Mouse (Mus musculus): Measurements from ENCODE around the gene Mtap.

Mtap gene

DNA sequence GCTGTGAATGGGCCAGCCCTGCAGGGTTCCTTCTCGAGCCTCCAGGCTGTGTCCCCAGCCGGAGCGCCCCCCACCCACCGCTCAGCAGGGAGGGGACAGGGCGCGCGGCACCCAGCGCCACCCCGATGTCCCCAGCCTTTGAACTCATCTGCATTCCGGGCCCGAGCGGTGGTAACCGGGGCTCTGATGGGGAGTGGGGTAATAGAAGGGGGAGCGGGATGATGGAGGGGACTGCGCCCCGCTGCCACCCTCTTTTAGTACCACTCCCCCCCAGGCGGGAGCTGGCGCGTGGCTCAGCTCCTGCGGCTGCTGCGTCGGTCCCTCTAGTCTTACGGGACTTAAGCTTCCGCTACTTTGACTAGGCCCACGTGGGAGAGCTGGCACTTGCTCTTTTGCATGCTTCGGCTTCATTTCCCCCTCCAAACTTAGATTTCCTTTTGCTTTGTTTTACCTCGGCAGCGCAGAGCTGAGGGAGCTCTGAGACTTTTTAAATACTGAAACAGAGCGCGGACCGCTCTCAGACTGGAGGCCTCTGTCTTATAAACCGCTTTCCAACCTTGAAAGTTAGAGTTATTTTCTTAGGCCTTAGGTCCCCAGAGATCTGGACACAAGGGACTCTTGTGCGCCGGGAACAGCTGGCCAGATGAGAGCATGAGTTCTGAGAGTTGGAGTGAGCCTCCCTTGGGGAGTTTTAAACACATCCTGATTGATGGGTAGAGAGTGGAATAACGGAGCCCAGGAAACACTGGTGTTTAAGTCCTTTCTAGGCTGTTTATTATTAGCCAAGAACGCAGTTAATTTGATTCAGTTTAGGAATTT, 829 bp downstream of the Mtap start:
- peak; percentile 57 to 67 for DNase-seq

DNA sequence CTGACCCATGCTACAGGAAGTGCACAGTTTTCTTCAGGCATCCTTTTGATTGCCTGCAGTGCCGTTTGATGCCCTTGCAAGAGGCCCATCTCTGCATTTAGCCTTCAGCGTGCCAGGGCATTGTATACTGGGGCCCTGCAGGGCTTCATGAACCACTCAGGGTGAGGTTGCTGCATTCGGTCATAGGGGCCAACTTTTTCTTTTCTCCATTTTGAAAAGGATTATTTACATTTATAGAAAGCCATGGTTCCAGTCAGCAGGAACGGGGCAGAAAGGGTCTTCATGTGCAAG, 1.4 kb downstream of the Mtap start:
- DNase-seq = no peak

GRCm38 (mm10) chr4:89140832-89141231, 3.9 kb downstream of the Mtap start:
- no peak for DNase-seq

- peak; percentile 36 to 40 for DNase-seq
These were observed 8.5 kb downstream of the Mtap start for GRCm38 (mm10) chr4:89145409-89145808.

GRCm38 (mm10) chr4:89146291-89146690, 9.4 kb downstream of the Mtap start:
- DNase-seq = no peak

- no peak for DNase-seq
These were observed 12.3 kb downstream of the Mtap start for GRCm38 (mm10) chr4:89149261-89149660.

DNA sequence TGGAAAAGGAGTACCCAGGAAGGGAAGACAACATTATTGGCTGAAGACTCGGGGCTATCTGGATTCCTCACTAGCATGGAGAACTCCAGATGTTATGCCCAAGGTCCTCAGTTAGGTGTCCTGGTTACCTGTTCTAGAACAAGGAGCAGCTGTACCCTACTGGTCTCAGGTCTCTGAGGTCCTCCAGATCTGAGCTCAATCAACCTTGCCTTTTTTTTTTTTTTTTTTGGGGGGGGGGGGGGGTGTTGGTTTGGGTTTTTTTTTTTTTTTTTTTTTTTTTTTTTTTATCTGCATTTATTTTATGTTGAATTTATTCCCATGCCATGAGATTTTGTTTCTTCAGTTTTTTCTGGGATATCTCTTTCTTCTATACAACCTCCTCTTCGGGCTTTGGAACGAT, 24.5 kb downstream of the Mtap start:
- DNase-seq = no peak

GRCm38 (mm10) chr4:89162496-89162895, 25.6 kb downstream of the Mtap start:
- no peak for DNase-seq

GRCm38 (mm10) chr4:89163613-89164012, 26.7 kb downstream of the Mtap start:
- no peak for DNase-seq

DNA sequence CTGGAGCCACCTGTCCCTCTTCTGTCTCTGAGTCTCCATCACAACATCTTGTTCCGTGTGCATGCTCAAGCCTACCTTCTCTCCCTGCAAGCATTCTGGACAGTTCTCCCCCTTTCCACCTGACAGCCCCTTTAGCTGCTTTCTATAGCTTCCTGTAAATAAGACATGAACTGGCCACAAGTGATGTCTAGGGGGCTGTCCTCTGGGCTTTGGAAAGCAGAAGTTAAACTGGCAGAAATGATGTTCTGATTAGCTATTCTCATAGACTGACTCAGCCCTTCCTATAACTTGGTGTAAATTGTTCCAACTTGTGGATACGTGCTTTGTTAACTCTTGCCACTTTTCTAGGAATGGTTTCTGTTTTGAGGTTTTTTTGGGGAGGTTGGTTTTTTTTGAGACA, 27.8 kb downstream of the Mtap start:
- DNase-seq = no peak

GRCm38 (mm10) chr4:89168877-89169276, 32.0 kb downstream of the Mtap start:
- no peak for DNase-seq

DNA sequence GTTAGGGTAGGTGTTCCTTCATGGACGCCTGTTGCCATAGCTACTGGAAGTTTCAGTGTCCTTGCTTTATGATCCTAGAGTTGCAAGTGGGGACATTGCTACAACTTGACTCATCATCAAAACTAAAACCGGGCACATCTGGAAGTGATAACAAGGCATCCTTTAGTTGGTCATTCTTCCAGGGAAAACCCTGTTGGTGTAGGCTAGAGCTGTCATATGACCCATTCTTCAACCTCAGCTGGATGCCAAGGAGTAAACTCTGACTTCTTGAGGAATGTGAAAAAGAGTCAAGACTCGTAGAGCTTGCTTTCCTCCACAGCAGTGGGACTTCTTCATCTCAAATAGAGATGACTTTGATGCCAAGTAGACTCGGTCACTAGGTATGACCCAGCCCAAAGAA, 32.8 kb downstream of the Mtap start:
- DNase-seq = no peak

- DNase-seq = no peak
These were observed 34.0 kb downstream of the Mtap start for GRCm38 (mm10) chr4:89170931-89171330.

DNA sequence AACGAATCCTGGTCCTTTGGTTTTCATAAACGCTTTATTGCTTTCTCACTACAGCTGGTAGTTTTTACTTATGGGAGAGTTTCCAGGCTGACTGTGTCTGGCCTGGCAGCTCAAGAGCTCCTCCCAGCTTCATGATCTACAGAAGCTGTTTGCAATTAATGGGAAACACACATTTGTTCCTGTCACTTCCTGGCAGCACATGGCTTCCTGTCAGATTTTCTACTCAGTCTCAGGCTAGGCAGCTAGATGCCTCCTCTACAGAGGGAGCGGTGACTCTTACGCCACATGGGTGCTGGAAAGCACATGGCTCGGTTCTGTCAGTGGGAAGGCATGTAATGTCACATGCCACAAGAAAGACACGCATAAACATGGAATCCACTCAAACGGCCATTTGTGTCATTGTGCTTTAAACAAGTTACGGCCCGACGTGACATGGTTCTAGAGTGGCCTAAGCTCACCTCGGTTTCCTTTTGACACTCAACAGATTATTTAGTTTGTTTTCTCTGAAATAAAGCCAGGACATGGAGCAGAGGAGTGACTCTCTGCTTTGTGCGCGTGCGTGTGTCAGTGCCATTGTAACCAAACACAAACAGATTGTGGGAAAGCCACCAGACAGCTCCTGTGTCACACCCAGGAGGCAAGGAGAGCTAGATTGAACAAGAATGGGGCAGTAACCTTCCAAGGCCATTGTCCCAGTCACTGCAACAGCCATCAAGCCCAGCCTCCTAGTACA, 36.1 kb downstream of the Mtap start:
- no peak for DNase-seq

DNA sequence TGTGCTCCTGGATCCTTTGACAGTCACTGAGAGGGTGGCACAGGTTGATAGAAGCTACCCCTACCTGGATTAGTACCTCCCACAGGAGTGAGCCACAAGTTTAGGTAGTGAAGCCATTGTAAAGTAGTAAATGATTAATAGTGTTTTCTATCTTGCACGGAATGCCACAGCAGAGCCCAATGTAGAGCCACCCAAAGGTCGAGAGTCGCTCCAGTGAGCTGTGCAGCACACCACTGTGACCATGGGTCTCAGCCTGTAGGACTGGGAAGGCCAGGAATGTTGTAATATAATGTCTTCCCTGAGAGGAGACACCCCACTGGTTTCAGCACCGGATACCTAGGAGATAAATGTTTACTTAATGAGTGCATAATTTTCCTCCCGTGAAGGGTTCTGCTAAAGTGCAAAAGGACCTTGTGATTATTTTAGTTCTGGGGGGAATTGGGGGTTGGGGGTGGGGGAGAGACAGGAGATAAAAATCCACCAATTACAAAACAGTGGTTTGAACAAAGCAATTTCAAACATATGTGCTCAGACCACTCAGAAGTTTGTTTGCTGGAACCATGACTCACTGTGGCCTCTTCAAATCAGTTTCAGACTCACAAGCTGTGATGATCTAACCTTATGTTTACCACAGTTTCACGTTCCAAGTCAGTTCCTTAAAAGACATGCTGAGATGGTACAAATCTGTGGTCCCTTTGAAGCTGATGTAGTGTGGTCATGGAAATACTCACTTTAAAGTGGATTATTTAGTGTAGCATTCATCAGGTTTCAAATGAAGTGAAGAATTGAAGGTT, 40.8 kb downstream of the Mtap start:
- no peak for DNase-seq

GRCm38 (mm10) chr4:89180121-89180520, 43.2 kb downstream of the Mtap start:
- DNase-seq = no peak

DNA sequence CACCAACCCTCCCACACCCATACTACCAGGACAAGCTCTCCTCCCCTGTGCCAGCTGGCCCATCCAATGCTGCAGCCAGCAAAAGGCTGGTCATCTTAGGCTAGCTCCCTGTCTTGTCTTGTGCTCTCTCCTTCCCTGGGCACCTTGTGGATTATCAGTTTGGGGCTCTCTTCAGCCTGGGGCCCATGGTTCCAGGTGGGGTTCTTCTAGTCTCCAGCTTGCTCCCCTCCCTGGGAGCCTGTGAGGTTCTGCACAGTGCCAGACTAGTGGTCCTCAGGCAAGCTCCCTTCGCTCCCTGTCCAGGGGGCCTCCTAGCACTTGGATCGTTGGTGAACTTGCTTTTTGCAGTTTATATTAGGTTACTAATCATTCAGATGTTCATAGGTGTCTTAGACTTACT, 44.7 kb downstream of the Mtap start:
- DNase-seq = no peak

- no peak for DNase-seq
These were observed 45.6 kb downstream of the Mtap start for GRCm38 (mm10) chr4:89182486-89182885.

DNA sequence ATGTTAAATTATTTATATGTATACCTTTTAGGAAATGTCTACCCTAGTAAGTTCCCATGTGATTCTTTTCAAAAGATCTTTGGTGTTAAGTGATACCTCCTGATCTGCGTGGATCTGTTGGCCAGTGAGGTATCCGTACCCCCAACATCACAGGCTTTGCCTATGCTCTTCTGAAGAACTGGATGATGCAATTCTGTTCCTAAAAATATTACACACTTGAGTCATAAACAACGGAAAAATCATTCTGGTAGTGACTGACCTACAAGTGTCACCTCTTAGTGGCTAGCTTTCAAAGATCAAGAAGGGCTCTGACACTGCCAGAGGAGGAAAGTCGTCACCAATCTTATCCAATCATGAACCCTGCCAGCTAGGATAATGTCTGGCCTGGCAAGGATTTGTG, 58.6 kb downstream of the Mtap start:
- no peak for DNase-seq

DNA sequence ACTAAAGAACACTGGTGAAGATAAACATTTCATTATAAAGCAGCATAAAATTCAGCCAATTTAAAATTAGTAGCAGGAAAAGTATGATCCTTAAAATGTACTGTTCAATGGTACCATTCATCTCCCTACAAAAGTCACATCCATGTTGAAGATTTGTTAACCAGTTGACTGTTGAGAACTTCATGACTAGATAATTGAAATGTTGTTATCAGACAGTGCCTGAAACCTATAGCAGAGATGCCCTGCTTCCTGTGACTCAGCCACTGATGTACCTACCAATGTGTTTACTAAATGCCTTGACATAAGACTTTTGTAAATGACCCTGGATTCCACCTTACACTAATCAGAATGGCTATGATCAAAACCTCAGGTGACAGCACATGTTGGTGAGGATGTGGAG, 60.2 kb downstream of the Mtap start:
- no peak for DNase-seq

DNA sequence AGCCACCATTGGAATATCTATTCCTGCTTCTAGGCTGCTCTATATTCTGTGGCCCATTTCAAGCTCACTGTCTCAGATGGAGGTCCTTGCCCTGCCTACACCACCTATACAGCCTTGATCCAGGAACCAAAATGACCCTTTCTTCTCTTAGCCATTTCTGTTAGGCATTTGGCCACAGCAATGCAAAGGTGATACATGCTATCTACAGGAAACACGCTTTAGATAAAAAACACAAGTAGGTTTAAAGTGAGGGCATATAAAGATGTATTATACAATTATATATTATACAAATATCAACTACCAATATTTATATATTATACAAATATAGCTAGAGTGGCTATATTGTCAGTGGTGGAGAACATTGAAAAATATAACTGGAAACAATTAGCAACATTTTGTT, 63.9 kb downstream of the Mtap start:
- DNase-seq = no peak

DNA sequence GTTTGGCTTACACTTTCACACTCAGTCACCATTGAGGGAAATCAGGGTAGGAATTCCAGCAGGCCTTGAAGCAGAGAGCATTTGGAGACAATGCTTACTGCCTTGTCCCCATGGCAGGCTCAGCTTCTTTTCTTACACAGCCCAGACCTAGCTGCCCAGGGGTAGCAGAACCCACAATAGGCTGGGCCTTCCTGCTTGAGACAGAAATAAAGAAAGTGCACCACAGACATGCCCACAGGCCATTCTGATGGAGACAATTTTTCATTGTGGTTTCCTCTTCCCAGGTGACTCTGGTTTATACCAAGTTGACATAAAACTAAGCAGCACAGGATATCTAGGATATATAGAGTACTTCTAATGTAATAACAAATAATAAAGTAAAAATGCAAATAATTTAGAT, 72.4 kb downstream of the Mtap start:
- DNase-seq = no peak

GRCm38 (mm10) chr4:89210314-89210713, 73.4 kb downstream of the Mtap start:
- DNase-seq = no peak

DNA sequence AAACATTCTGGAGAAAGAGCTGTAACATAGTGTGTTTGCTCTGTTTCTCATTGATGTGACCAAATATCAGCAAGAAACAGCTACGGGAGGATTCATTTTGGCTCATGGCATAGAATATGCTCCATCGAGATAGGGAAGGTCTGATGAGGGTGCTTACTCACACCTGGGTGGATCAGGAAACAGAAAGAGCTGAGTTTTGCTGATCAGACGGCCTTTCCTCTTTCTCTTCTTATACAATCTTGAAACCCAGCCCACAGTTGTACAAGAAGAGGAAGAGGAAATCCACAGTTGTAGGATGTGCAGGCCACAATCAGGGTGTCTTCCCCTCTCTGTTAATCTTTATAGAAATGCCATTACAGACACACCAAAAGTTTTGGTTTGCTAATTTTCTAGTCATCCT, 75.3 kb downstream of the Mtap start:
- DNase-seq = no peak

All from thymus, adult 18-20 months (tissue).